Mouse (Mus musculus) 3134 (cell line): Measurements from ENCODE around the gene Abhd18.
A peak's percentile ranks its signal among the peaks of the same experiment; 100 is the strongest.

Experiments
- DNase-seq: peaks from one replicate; pipeline ENCODE4 v3.0.0-alpha.2; 2011; ENCODE audit warnings: low spot score; ENCODE audit not compliant: insufficient read length; ENCODE audit errors: extremely low read depth

Abhd18 gene

GRCm38 (mm10) chr3:40949903-40950600 is 103.3 kb downstream of the Abhd18 start:
- DNase-seq = peak; percentile 54

DNA sequence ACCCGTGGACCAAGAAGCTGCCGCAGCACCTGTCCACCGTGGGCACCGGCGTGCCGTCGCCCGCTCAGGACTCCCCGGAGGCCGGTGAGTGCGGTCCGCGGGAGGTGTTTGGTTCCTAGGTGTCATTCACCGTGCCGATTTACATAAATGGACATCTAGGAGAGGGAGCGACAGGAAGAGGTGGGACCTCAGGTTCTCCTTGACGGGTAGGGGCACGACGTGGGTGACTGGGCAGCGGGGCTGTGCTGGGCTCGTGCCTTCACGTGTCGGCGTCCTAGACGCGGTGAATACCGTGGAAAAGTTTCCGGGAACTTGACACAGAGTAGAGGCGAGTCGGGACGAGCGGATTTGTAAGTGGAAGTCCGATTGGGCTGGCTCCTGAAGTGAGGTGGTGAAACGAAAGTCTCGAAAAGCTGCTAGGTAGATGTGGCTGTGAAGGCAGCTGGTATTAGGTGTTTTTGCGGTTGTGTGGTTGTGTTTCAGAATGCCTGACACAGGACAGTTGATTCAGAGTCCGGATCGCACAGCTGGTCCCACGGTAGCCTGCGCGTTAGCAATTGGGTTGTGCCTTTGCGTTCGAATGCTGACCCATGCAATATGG is 103.9 kb downstream of the Abhd18 start:
- DNase-seq = peak; percentile 89

DNA sequence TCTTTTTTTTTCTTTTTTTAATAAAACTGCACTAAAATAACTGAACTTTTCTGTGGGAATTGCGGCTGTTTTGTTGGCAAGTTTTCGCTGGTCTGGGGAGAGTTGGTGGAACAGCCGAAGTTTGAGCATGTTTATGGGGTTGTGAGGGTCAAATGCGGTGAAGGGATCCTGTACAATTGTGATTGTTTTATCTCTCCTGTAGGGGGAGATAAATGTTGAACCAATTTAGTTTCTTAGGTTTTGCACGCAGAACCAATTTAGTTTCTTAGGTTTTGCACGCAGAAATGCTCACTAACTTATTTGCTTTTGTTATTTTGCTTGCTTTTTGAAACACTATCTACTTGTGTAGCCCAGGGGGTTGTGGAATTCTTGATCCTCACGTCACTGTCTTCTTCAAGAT is 104.6 kb downstream of the Abhd18 start:
- DNase-seq = no peak

GRCm38 (mm10) chr3:40952606-40953005 is 105.8 kb downstream of the Abhd18 start:
- DNase-seq = no peak

- no peak for DNase-seq
Observed at GRCm38 (mm10) chr3:40954792-40955191, 108.0 kb downstream of the Abhd18 start.

DNA sequence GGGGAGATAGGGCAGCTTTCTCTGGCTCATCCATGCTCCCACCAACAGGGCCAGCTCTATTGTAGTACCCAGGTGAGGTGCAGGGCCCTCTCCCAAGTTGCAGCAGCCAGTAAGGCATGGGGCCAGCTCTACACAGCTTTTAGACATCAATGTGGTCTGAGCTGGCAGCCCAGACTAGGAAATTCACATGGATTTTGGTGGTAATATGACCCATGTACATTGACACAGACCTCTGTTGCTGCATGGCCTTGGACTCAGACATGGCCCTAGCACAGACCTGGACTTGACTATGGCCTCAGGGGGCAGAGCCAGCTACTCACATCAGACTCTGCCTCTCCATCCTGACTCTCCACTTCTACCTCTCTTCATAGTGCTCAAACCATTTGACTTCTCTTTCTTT is 112.1 kb downstream of the Abhd18 start:
- DNase-seq = no peak

GRCm38 (mm10) chr3:40980758-40981157 is 134.0 kb downstream of the Abhd18 start:
- no peak for DNase-seq

DNA sequence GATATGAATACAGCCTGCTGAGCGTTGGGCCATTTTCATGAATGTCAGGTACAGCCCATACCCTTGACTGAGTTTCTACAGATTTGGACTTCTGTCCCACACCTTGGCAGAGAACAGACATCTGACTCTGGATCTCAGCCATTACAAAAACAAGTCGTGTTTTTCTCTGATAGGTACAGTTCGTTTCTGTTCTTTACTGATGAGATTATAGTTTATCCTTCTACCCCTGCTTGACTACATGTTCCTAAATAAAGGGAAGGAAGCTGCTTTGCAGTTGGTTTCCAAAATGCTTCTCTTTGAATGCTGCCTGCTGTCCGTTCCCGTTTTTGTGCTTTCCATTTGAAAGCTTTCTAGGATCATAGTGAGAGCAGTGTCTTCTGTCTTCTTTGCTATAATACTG is 140.8 kb downstream of the Abhd18 start:
- DNase-seq = no peak
